Mouse (Mus musculus): ENCODE measurements at regions not wholly inside any gene's neighbourhood (a gene's known extent, or its start where the extent isn't known, plus 50 kb on each side); places are given as distances from the start of the nearest gene placed in this dataset.

GRCm38 (mm10) chr11:84707772-84708171, 111.5 kb downstream of the Mrm1 start:
- no peak for ATAC-seq (replicated peaks; ENCODE audit: low read depth, poor library complexity, severe bottlenecking)

DNA sequence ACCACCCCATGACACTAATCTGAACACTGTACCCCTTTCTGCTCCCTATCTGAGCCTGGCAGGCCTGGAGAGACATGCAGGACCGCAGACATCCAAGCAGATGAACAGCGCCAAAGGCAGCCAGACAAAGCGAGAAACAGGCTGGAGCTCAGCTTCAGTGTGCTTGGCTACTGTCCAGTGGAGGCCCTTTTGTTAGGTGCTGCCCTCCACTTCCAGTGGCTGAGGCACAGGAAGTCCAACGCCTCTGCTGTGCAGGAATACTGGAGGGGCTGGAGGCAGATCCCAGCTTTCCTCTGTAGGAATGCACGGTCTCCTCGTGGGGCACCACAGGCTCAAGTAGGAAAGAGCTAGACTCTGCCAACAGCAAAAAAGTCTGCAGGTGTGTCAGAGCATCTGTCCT, 112.6 kb downstream of the Mrm1 start:
- no peak for ATAC-seq (replicated peaks; ENCODE audit: low read depth, poor library complexity, severe bottlenecking)

GRCm38 (mm10) chr11:84701319-84702175, 117.8 kb downstream of the Mrm1 start:
- peak; percentile 57 for ATAC-seq (replicated peaks; ENCODE audit: low read depth, poor library complexity, severe bottlenecking)

- no peak for ATAC-seq (replicated peaks; ENCODE audit: low read depth, poor library complexity, severe bottlenecking)
These were observed 121.8 kb downstream of the Mrm1 start for GRCm38 (mm10) chr11:84697521-84697920.

DNA sequence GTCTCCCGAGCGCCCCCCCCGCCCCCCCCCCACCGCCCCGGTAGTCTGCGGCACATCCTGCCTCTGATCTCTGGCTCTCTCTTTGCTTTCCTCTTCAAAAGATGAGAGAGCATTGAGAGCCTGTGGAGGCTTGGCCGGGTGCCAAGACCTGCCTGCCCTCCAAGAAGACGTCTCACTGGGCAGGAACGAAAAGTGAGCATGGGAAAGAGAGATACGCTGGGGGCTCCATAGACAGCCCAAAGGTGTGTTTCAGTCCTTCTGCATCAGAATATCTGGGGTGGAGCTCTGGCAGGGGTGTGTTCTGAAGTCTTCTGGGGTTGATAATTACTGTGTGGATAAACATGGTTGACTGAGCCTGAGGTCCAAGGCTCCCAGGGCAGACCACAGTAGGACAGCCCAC, 126.7 kb downstream of the Mrm1 start:
- ATAC-seq (replicated peaks; ENCODE audit: low read depth, poor library complexity, severe bottlenecking) = no peak

DNA sequence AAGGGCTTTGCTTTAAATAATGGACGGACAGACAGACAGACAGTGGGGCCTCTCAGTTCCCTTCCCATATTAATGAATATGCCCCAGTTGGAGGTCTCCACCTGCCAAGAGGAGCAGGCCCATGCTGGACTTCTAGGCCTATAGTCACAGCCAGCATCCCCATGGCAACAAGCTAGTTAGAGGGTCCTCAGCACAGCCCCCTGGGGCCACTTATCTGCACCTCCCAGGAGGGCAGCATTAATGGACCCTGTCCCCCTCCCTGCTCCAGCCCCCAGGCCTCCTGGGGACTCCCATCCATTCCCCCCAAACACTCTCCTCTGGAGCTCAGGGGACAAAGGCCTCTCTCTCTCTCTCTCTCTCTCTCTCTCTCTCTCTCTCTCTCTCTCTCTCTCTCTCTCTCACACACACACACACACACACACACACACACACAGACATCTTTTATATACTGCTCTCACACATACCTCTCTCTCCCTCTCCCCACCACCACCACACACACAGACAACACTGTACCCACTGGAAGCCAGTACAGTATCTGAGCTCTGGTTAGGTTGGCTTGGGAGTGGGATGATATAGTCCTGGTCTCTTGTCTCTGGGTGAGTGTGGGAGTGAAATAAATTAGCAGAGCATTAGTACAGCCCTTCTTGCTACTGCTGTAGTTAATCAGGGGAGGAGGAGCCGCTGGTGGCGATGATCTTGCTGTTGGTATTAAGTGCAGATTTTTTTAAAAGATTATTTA, 127.7 kb downstream of the Mrm1 start:
- ATAC-seq (replicated peaks; ENCODE audit: low read depth, poor library complexity, severe bottlenecking) = no peak

DNA sequence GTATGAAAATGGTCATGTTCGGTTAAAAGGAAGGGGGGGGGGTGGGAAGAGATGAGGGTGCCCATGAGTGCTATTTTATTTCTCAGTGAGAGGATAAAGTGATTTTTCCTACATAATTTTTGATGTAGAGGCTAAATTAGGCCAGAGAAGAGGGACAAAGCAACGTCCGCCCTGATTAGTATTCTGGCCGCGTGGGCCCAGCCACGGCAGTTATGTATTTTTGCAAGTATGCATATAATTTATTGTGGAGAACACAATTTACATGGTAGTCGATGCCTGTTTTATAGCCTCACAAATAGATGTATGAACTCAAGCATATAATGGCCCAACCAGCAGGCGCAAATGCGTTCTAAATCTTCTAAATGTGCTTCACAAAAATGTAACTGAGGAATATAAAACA, 132.8 kb downstream of the Mrm1 start:
- ATAC-seq (replicated peaks; ENCODE audit: low read depth, poor library complexity, severe bottlenecking) = no peak

GRCm38 (mm10) chr11:84684325-84684724, 135.0 kb downstream of the Mrm1 start:
- no peak for ATAC-seq (replicated peaks; ENCODE audit: low read depth, poor library complexity, severe bottlenecking)

DNA sequence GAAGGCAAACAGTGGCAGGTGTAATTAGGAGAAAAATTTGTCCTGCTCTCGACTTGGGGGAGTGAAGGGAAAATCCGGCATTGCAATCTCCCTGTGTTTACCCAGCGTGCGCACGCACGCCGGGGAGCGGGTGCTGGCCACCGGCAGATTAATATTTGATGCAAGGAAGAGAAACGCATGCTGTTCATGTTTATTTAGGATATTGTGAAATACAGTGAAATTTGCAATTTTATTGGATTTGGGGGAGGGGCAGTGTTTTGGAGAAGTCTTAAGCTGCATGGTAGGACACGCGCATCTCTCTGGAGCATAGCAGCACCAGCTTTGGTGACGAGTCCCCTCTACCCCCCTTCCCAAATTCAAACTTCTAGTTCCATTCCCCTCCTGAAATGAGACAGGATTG, 136.4 kb downstream of the Mrm1 start:
- no peak for ATAC-seq (replicated peaks; ENCODE audit: low read depth, poor library complexity, severe bottlenecking)

- ATAC-seq (replicated peaks; ENCODE audit: low read depth, poor library complexity, severe bottlenecking) = no peak
These were observed 142.8 kb downstream of the Mrm1 start for GRCm38 (mm10) chr11:84676377-84677078.

GRCm38 (mm10) chr11:84672841-84673473, 146.4 kb downstream of the Mrm1 start:
- no peak for ATAC-seq (replicated peaks; ENCODE audit: low read depth, poor library complexity, severe bottlenecking)

GRCm38 (mm10) chr11:84671585-84671984, 146.2 kb upstream of the Lhx1 start:
- no peak for ATAC-seq (replicated peaks; ENCODE audit: low read depth, poor library complexity, severe bottlenecking)

GRCm38 (mm10) chr11:84667711-84668110, 142.4 kb upstream of the Lhx1 start:
- no peak for ATAC-seq (replicated peaks; ENCODE audit: low read depth, poor library complexity, severe bottlenecking)

GRCm38 (mm10) chr11:84664258-84664657, 138.9 kb upstream of the Lhx1 start:
- no peak for ATAC-seq (replicated peaks; ENCODE audit: low read depth, poor library complexity, severe bottlenecking)

- ATAC-seq (replicated peaks; ENCODE audit: low read depth, poor library complexity, severe bottlenecking) = 0 out of 2 replicates have a peak, but pooled peaks have one; percentile 32
These were observed 136.6 kb upstream of the Lhx1 start for GRCm38 (mm10) chr11:84661981-84662380.

DNA sequence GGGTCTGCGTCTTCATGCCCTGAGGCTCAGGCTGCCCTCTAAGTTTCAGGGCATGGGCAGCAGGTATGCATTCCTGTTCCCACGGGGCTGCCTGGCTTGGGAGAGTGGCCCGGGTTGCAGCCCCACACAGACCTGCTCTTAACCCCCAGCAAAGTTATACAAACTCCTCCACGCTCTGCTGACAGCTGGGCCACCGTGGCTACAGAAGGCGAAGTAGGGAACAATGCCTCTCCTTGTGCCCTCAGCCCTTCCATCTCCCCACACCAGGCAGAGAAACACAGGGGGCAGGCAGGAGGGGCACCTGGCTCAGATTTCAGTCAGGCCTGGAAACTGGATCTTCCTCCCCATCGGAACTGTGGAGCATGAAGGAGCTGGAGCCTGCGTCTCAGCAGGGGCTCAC, 135.5 kb upstream of the Lhx1 start:
- ATAC-seq (replicated peaks; ENCODE audit: low read depth, poor library complexity, severe bottlenecking) = no peak

GRCm38 (mm10) chr11:84659370-84659937, 134.1 kb upstream of the Lhx1 start:
- no peak for ATAC-seq (replicated peaks; ENCODE audit: low read depth, poor library complexity, severe bottlenecking)

DNA sequence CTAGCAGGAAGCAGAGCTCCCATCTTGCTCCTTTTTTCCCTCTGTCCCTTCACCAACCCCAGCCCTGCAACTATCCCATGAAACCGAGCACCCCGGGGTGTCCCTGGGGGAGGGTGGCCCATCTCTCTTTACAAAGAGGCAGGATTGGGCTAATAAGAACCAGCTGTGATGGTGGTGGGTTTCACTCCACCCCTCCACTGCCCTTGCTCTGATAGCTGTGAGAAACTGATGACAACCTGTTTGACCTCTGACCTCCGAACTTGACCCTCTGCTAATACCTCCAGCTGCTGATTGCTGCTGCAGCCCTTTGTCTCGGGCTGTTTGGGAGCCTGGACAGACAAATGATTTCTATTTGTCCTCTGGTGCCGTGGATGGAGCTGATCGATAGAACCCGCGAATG, 128.1 kb upstream of the Lhx1 start:
- no peak for ATAC-seq (replicated peaks; ENCODE audit: low read depth, poor library complexity, severe bottlenecking)

DNA sequence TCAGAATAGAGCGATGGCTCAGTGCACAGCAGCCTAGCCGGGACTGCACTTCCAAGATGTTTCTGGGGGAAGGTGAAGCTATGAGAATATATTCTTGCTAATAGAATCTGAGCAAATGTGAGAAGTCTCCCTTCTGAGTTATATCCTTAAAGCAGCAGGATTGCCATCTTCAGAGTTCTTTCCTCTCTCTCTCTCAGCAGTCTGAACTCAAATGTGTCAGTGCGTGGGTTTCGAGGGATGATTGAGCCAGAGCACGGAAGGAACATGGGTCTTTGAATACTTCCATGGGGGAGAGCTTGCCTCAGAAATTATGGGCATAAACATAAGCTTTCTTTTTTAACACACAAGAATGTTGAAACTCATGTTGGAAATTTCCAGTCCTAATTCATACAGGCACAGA, 123.6 kb upstream of the Lhx1 start:
- no peak for ATAC-seq (replicated peaks; ENCODE audit: low read depth, poor library complexity, severe bottlenecking)

- ATAC-seq (replicated peaks; ENCODE audit: low read depth, poor library complexity, severe bottlenecking) = no peak
These were observed 121.8 kb upstream of the Lhx1 start for GRCm38 (mm10) chr11:84647104-84647503.

Measured in common myeloid progenitor, adult 5-6 weeks (primary cell).